Mouse (Mus musculus) cerebellum, postnatal 4 days (tissue): Measurements from ENCODE around the gene Ltbp2.

Experiments
- DNase-seq, 2 experiments: peaks; one replicate each; pipeline ENCODE4 v3.0.0; 2022; ENCODE audit warnings: low spot score in 2 of 2, mixed read lengths in 1 of 2

Ltbp2 gene

DNA sequence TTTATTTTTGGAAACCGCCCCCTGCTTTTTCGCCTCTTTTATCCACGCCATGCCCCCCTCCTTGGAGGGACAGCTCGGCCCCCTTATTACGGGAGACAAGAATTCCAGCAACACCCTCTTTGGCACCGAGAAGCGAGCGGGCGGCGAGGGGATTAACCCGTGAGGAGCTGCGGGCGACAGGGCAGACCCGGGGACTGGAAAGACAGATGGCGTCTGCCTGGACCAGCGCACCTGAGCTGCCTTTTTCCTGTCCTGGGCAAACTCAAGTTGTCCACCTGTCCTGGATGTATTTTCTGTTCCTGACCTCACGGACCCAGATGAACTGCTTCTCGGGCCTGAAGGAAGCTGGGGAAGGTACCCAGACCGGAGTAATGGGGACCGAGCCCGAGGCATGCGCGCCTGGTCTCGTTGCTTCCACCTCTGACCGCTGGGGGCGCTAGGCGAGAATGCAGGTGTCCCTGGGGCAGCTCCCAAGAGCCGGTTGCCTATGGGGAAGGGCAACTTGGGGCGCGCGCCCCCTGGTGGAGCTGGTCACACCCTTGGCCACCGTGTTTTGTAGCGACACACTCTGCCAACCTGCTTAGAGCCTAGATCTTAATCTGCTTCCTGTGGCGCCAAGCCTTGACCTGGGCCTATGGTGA, at the start of gene Ltbp2:
Ltbp2 (minus strand) TSS at position 52 of the 641 bp plus-strand sequence.
- peak; percentile 58 to 85 for DNase-seq

DNA sequence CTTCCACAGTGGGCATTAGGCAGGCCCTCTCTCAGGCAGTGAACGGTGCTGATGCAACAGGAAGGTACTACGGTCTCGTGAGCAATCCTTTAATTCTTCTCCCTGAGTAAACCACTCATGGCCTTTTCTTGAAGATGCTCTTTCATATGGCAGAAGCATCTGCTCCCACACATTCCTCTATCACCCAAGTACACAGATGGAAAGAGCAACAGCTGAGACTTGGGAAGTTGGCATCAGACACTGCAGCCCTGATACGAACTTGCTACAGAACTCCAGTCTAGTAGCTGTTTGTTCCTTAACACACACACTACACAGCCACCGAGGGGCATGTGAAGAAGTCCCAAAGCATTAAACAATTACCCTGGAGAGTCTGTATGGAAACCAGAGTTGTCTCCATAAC, 48.0 kb upstream of the Ltbp2 start:
- no peak for DNase-seq

DNA sequence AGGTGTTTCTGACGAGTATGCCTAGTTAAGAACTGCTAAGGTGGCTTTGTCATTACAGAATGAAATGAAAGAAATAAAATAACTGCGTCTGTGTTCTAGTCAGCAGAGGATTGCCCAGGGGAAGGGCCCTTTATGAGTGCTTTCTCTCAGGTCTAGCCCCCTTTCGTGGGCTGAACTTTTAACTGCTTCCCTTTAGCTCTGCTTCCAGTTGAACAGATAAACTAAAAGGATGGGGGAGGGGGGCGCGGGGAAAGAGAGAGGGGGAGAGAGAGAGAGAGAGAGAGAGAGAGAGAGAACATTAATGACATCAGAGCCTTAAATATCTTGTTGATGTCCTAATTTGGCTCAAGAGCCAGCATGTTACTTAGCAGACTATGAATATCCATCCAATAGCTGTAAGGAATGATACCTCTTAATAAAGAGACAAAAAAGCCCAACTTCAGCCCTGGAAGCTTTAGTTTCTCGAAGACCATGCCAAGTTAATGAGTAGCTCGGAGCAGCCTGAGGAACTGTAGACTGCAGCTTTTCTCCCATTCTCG, 45.6 kb upstream of the Ltbp2 start:
- DNase-seq = no peak

DNA sequence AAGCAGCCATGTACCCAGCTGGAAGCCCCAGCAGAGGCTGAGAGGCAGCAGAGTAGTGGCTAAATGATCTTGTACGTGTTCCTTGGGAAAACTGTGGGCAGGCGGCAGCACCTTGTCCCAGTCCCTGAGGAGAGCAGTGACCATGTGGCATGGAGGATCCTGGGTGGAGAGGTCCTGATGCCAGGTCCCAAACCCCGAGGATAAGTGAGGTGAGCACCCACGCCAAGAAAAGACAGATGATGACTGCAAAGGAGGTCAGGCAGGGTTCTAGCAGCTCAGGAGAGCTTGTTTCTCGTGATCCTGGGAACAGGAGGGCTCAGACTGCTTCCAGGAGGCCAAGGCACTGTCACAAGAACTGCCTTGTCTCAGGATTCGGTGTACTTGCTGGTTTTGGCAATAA, 42.5 kb upstream of the Ltbp2 start:
- no peak for DNase-seq

DNA sequence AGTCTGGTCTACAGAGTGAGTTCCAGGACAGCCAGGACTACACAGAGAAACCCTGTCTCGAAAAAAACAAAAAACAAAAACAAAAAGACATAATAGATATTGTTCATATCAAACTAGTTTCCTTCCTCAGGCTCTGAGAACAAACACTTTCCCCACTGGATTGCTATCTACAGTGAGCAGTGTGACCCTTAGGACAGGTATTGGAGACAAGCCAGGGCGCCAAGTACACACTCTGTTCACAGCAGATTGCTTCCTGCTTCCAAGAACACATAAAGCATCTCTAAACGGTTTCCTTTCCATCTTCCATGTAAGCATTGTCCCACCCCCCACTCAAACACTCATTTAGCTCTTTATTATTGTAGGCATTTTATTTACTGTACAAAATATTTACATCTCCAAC, 41.5 kb upstream of the Ltbp2 start:
- no peak for DNase-seq

DNA sequence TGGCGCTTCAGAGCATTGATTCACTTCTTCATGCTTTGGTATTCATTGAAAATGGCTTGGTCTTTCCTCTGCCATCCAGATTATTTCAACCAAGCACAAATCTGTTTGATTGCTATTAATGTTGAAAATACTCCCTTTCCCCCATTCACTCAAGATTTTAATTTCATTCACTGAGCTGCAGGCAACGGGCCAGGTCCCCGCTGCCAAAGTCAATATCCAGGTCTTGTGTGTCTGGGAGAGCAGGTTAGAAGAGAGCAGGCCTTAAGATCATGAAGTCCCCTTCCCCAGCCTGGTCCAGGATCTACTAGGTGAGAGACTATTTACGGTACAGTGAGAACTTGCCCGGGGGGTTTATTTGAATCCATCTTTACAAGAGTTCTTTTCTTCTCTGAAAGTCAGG, 38.6 kb upstream of the Ltbp2 start:
- no peak for DNase-seq

DNA sequence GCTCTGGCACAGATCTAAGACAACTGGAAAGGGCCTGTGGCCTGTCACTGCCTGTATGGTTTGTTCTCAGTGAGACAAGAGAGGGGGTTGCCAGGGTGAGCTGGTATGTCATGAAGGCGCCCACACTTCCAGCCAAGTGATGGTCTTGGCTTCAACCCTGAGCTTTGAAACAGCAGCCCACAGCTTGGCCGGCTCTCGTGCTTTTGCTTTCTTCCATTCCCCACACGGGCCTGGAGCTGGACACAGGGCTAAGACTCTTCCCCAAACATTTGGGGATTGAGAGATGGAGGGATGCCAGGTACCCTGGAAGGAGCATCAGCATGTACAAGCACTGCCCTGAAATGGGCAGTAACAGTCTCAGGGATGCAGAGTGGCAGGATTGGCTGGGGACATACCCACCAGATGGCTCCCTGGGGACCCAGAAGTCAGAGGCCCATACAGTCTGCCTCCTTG, 36.3 kb upstream of the Ltbp2 start:
- peak in 1 of 2 experiments; percentile 55 for DNase-seq

DNA sequence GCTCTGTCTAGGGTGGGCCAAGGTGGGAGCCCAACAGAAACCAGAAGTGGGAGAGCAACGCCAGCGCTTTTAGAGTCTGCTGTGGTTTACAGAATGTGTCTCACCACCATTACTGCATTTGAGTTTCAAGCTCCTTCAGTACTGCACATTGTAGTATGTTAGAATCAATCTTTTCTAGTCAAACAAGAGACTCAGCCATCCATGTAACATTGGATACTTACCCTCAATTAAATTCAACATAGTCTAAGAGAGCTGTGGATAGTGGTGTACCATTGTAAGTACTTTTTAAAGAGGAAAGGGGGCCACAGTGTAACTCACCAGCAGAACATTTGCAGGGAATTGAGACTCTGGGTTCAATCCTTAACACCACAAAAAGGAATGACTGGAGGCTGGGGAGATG, 35.3 kb upstream of the Ltbp2 start:
- no peak for DNase-seq

DNA sequence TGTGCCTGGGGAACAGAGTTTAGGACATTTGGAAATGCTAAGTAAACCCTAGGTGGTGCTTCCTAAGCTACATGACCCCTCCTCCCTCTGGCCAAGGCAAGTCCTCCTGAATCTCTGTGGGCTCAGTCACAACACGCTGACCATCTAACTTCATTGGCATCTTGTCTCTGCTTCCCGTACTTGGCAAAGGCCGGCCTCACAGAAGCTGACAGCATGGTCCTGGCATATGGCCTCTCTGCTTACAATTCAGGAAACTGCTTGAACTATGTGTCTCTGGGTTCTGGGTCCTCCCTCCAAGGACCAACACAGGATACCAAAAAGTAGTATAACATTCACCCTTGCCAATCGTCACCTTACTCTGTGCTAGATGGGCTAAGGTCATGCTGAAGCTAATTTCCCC, 33.7 kb upstream of the Ltbp2 start:
- DNase-seq = peak in 1 of 2 experiments; percentile 16

DNA sequence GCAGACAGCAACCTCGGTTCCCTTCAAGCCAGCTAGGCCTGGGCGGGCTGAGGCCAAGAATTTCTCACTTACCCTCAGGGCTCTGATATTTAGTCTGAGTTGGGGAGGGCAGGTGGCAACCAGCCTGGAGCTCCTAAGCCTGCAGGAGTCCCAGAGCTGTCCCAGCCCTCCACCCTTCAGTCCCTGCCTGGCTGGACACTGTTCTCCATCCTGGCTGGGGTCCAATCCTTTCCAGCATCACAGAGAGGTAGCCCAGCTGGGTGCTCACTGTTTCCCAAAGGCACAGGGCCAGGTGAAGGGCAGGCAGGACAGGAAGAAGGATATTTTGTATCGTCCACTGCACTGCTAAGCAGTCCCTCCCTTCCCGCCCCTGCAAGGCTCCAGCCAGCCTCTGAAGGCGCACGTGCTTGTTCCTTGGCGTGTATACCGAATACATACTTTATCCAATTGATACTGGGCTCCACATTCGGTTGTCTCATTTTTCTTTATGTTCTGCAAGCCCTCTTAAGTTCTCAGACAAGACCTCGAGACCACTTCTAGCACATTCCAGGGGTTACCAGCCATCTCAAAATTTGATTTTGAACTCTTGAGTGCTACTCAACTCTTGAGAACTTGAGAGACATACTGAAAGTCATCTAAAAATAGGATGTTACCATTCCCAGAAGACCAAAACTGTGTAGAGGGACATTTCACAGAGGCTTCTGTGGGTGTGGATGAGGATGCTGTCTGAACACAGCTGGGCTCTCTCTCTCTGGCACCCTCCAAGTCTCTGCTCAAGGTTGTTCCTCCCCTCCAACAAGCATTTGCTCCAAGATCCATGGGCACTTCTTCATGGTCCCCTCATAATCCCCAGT, 31.5 kb upstream of the Ltbp2 start:
- peak in 1 of 2 experiments; percentile 75 for DNase-seq

DNA sequence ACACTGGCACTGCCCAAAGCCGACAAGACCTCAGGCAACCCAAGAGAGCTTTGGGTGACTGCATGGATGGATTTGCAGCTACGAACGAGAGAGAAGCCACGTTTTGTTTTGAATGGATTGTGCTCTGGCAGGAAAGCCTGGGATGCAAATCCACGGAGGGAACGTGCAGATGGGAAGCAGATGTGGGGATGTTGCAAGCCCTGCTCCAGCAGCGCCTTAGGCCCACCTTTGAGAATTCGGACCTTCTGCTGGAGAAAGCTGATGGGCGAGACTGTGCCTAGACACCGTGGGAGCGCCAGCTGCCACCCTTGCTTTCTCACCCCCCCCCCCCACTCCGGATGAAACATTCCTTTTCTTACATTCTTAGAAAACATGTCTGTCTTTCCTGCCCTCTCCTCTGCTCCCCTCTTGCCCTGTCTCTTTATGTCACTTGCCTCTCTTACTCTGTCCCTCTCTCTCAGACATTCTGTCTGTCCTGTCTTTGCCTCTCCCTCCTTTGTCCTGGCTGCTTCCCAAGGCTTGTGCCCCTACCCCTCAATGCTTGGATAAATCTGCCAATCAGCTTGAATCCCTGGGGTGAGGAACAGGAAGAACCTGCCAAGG, 30.8 kb upstream of the Ltbp2 start:
- DNase-seq = peak in 1 of 2 experiments; percentile 16

DNA sequence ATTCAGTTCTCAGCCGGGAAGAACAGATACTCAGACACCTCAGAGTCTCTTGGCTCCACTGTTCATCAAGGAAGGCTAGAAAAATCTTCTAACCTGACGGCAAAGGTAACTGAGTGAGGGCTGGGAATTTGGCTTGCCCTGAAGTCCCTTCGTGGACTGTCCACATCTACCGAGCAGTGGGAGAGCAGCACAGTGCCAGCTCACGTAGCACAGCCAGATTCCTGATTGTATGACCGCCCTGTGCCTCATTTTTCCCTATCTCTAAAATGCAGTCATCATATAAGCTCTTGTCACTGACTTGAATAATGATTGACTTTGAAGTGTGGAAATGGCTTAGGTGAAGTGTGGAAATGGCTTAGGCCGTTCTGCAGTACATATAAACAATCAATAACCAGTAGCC, 28.1 kb upstream of the Ltbp2 start:
- DNase-seq = no peak

DNA sequence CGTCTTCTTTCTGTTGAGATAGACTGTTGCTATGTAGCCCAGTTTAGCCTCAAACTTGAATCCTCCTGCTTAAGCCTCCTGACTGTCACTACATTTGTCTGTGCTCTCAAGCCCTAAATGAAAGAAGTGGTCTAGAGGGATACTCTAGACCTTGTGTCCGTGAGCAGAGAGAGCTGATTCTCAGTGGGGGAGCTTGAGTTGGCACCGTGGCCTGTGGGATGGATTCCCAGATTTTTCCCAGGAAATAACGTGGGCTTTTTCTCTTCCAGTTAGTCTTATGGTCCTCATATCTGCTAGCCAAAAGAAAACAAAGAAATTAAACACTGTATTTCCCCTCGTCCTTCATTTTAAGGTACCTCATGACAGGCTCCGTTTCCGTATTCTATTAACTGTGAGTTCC, 24.0 kb upstream of the Ltbp2 start:
- no peak for DNase-seq

DNA sequence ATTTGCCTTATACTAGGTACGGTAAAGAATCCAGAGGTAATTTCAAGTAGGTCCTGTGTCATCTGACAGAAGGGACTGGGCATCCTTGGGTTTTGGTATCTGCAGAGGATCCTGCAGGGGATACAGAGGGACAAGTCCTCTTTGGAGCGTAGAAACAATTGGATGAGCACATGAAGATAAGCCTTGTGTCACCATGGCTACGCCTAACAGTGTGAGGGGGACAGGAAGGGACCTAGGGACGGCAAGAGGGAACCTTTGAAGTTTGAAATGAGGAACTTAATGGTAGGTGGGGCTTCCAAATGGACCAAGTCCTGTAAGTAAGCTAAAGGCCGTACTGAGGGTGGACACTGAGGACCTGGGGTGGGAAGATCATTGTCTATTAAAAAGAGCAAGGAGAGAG, 21.0 kb upstream of the Ltbp2 start:
- no peak for DNase-seq

DNA sequence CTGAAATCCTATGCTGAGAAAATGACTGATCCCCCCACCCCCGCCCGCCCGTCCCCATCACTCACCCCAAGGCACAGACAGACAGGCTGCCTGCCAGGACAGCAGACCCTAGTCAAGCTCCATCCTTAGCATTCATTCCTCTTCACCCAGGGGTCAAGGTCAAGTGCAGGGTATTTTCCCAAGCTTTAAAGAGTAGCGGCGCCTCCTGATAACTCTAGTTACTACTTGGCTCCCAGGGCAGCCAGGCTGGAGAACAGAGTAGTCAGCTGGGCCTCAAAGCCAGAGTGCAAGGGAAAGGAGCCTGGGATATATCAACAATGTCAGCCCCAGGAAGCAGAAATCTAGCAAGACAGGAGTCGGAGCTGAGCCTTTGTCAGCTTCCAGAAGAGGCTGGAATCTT, 19.9 kb upstream of the Ltbp2 start:
- no peak for DNase-seq

DNA sequence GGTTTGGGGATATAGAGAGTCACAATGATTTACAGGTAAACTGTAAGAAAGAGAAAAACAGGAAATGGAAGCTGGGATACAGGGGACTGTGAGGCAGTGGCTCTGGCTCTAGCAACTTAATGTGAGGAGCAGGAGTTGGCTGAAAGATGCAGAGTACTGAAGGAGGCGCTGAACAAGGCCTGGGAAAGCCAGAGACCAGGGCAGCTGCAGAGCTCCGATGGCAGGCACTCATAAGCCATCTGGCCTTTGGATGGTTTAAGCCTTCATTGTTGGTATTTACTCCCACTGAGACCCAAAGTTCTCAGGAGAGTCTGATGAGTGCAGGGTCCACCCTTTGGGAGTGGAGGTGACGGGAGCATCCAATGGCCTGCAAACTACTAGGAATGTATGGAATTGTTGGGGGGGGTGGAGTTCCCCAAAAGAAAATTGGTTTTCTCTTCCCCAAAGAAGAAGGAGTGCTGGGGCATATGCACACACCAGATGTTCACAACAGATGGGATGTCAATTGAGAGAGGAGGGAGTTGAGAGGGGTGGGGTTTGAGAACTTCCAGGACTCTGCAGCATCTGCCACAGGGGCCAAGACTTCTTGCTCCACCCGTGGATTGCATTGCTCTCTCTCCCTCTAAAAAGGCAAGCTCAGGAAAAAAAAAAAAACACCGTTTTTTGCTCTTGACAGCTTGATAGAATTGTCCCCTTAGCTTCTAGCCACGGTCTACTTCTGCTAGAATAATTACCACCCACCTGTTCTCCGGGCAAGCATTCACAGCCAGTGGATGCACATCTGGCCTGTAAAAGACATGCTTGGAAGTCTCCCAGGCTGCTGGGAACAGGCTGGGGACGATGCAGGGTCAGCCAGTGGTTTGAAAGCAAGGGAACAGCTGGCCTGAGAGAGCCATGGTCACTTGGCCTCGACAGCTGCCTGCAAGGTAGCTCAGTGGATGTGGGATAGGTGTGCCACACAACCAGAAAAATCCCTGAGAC, 17.6 kb upstream of the Ltbp2 start:
- DNase-seq = no peak

DNA sequence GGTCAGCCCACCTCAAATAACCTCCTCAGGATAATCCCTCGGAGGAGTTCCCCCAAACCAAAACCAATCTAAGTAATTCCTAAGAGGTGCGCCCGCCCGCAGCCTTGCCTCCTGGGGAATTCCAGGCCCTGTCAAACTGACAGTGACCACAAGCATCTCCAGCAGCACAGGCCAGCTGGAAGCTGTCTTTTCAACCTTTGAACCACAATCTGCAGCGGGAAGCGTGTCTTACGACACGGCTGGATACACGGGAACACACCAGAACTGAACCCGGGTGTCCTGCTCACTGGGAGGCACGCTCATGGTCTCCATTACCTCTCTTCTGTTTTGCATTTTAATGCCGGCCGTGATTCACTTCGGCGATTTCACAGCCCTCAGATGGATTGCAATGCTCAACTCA, 14.0 kb upstream of the Ltbp2 start:
- no peak for DNase-seq

DNA sequence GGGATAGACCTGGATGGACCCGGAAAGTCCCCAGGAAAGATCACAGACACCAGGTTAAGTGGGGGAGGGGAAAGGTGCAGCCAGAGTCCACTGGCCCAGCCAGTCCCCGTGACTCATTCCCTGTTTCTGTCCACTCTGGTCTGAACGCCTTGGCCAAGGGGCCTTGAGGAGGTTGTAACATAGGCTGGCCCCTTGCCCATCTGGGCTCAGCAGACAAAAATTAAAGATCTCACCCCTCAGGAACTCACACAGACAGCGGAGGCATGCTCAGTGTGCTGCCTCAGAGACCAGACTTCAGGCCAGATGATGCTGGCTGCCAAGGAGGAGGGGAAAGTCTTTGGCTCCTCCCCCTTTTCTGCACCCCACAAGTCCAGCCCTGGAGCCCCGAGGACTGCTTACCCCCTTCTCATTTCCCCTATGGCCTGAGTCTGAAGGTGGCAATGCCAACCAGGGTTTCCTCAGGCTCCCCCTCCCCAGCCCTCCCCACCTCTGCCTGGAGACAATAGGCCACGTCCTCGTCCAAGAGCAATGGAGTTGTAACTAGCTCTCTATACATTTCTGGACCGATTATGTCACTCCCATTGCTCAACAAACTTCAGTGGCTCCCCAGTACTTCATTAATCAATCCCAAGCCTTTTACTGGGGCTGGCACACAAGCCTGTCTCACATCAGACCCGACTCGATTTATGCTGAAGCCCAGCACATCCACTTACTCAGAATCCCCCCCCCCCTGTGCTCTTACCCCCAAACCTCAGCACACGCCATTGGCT, 9.0 kb upstream of the Ltbp2 start:
- no peak for DNase-seq

DNA sequence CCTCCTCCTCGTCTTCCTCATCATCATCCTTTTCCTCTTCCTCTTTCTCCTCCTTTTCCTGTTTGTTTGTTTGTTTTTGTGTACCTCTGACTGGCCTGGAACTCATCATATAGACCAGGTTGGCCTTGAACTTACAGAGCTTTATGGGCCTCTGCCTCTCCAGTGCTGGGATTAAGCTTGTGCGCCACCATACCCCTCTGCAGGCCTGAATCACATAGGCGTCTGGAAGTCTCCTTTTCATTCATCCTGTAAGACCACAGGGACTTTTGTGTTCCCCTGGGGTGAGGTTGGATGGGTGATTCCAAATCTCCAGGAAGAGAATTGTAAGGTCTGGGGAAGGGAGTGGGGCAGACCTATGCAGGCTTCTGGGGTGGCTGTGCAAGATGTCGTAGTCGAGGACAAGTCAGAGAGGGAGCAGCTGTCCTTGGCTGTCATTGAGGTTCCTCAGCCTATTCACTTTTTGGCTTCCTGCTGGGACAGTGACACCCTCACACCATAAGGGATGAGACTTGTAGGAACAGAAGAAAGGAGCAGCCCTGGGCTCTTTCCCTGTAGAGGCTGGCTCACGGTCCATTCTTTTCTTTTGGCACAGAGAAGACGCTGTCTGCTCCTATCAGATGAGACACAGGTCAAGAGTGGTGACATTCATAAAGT, 8.2 kb upstream of the Ltbp2 start:
- no peak for DNase-seq

DNA sequence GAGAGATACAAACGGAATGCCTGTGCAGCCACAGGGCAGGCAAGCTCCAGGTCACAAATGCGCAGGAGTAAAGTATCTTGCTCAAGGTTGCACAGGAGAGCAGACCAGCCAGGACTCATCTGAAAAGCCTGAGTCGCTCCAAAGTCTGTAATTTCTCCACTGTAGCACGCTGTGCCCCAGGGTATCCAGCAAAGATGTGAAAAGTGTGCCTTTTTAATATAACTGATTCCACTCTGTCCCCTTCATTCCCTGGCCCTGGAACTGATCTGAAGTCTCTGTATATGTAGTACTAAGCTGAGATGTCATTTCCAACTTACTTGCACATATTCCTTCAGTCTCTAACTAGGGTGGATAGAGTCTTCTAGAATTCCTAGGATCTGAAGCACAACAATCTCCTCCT, 6.5 kb upstream of the Ltbp2 start:
- no peak for DNase-seq
